Mouse (Mus musculus): Measurements from ENCODE around the gene Rbm15b.

The Rbm15b gene

DNA sequence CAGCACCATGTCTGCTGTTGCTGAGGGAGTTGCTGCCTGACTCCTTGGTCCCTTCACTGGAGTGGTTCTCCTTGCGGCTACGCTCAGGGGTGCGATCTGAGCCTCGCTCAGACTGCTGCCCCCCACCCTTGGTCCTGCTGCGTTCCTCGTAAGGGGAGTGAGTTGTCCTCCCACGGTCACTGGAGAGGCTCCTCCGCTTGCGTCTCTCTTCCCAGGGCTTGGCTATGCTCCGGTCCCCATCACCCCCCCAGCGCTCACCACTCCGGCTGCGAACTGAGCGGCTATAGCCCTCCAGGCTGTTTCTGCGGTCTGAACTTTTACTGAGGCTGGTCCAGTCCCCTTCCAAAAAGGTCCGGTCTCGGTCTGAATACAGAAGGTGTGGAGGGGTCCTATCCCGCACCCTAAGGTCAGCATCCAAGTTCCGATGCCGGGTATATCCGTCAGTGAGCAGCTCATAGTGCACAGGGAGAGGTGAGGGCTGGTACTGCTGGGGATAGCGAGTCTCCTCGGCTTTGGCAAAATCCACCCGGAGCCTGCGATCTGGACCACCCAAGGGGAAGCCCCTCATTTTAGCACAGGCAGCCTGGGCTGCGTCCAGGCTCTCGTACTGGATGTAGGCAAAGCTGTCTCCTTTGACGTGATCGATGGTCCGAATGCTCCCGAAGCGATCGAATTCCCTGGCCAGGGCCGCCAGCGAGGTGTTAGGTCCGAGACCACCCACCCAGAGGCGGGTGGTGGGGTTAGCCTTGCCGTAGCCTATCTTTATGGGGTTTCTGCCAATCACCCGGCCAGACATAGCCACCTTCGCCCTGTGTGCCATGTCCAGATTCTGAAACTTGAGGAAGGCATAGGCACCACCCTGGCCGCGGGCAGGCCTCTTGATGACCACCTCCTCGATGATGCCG, 2.0 kb downstream of the Rbm15b start:
- DNase-seq (ENCODE audit: low spot score in 2 of 2) = no peak

DNA sequence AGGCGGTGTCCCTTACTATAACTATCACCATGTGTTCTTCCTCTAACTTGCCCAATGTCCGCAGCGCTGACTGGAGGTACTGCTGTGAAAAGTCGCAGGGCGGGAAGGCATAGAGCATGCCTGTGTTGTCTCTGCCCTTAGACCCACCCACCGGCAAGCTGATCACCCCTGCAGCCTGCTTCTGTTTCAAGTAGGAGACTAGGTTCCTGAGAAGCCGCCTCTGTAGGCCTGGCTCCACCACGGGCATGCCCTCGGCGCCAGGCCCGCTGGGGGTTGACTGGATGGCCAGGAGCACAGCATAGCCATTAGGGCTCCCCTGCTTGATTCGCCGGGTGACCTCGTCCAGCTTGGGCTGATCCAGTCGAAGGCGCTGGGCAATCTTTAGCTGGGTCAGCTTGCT, 2.9 kb downstream of the Rbm15b start:
- DNase-seq (ENCODE audit: low spot score in 2 of 2) = no peak

DNA sequence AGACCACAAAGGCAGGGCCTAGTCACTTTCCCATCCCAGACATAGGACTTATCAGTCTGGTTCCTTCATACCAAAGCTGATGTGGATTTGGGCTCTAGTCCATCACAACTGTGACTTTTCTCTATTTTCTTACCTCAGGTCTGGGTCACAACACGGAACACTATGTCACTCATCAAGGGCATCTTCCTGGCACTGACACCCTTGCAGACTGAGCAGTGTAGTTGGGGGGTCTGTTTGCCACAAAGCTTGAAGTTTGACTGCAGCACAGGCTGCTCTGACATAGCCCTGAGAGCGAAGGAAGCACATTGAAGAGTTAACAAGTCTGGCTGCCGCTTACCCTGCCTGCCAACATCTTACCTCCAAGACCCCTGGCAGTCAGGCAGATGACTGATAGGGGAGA, 4.1 kb downstream of the Rbm15b start:
- DNase-seq (ENCODE audit: low spot score in 2 of 2) = no peak

DNA sequence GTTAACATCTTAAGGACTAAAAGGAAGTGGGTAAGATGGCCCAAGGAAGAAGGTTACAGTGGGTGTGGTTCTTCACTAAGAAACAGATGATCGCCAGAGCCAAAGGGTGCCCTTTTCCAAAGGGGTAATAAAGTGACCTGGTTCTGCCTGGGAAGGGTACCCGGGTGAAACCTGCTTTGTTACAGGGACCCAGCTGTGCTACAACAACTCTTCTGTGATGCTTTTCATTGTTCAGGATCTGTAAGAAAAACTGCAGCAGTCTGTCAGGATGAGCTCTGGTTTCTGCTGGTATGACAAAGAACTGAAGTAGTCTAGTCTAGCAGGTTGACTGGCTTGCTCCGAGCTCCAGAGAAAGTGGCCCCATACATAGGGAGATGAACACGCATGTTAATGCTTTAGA, 5.1 kb downstream of the Rbm15b start:
- no peak for DNase-seq (ENCODE audit: low spot score in 2 of 2)

DNA sequence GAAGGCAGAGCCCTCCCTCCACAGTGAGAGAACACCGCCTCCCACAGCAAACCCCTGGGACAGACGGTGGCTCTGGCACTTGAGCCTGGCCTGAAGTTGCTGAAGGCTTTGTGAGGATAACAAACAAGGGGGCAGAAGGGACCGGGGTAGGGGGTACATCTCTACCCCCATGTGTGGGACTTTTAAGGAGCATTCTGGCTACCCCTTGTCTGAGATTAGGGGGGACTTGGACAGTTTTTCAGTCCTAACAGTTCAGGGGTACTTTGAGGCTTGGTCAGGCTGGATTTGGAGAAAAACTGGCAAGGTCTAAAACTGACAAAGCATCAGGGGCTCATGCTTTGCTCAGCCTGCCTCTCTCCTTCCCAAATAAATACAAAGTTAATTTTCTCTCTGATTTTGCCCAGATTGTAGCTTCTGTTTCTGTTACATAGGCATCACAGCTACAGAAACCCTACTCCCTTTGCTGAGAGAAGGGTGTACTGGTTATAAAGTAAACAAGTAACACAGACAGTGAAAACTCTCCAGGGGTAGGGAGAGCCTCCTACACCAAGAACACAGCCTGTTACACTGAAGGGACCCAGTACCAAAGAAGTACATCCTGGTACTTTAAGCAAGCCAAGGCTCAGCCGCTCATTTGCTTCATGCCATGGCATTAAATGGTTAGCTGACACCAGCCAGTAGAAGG, 6.0 kb downstream of the Rbm15b start:
- no peak for DNase-seq (ENCODE audit: low spot score in 2 of 2)

DNA sequence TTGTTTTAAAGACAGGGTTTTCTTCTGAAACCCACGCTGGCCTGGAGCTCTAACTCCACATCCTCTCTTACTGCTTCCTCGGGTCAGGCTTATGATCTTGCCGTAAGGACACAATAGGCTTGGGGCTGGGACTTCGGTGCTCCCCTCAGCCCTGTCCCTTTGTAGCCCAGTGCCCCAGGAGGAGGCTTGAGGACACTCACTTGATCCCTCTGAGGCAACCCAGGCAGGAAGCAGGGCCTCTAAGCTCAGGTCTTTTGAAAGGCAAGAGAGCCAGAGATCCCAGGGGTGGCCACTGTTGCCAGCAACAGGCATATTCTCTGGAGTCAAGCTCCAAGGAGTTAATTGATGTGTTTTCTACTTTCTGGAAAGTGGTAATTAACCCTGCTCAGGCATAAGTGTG, 7.8 kb downstream of the Rbm15b start:
- DNase-seq (ENCODE audit: low spot score in 2 of 2) = no peak

DNA sequence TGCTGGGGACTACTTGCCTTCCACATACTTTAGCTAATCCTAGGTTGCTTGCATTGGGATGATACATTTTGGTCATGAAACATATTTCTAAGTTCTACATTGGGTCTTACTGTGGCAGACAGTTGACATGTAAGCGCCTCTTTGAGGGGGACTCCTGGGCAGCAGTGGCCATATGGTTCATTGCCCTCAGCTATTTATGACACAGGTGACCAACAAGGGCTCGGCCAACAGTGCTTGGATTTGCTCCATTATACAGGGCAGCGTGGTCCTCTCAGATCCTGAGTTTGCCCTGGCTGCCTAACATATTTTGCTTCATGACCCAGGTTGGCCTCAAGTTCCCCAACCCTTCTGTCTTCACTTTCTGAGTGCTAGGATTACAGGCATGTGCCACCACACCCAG, 10.6 kb downstream of the Rbm15b start:
- DNase-seq (ENCODE audit: low spot score in 2 of 2) = no peak

DNA sequence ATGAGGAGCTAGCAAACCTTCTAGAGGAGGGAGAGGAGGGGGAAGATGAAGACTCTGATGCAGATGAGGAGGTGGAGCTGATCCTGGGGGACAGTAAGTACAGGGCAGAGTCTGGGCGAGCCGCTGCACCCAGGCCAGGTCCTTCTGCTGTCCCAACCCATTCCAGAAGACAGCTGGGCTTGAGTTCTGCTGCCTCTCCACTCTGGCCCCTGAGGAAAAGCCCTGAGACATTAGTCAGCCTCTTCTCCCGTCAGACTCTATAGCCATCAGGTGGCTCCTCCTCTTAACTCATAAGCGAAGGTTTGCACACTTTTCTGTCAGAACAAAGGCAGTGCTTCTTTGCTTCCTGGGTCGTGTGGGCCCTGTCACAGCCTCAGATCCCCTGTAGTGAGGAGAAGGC, 13.0 kb downstream of the Rbm15b start:
- no peak for DNase-seq (ENCODE audit: low spot score in 2 of 2)

DNA sequence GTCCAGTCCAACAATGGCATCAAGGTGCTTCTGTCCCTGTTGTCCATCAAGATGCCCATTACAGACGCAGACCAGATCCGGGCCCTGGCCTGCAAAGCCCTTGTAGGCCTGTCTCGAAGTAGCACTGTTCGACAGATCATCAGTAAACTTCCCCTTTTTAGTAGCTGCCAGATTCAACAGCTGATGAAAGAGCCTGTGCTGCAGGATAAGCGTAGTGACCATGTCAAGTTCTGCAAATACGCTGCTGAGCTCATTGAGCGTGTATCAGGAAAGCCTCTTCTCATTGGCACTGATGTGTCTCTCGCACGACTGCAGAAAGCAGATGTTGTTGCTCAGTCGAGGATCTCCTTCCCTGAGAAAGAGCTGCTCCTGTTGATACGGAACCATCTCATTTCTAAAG, 29.2 kb downstream of the Rbm15b start:
- no peak for DNase-seq (ENCODE audit: low spot score in 2 of 2)

DNA sequence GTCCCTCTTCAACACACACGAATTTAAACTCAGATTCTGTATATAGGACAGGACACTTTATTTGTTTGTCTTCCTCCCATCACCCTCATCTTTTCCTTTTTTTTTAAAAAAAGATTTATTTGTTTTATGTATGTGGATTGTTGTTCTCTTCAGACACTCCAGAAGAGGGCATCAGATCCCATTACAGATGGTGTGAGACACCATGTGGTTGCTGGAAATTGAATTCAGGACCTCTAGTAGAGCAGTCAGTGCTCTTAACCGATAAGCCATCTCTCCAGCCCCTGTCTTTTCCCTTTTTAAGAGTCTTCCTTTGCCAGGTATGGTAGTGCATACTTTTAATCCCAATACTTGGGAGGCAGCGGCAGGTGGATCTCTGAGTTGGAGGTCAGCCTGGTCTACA, 30.6 kb downstream of the Rbm15b start:
- DNase-seq (ENCODE audit: low spot score in 2 of 2) = no peak

DNA sequence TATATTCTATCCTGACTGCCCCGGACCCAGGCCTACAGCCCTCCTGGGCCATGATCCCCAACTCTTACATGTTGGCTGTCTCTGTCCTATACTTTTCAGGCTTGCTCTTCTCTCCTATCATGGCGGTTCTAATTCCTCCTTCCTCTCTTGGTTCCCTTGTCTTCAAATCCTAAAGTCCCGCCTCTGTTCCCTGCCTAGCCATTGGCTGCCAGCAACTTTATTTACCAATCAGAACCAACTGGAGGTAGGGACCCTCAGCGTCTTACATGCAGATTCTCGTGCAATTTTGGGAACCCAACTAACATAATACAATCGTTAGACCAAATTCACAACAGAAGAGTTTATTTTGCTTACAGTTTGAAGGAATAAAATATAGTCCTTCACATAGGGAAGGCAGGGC, 44.4 kb downstream of the Rbm15b start:
- DNase-seq (ENCODE audit: low spot score in 2 of 2) = no peak

DNA sequence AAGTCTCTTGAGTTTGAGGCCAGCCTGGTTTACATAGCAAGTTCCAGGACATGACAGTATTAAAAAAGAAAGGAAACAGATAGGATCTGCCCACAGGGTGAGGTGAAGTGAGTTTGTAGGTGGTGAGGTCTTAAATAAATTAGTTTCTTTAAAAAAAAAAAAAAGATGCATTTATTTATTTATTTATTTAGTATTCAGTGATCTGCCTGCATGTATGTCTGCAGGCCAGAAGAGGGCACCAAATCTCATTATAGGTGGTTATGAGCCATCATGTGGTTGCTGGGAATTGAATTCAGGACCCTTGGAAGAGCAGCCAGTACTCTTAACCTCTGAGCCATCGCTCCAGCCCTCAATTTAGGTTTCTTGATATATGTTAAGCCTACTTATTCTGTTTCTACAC, 46.7 kb downstream of the Rbm15b start:
- no peak for DNase-seq (ENCODE audit: low spot score in 2 of 2)
